Mouse (Mus musculus) forebrain, postnatal 0 days (tissue): ENCODE data around the gene Appl2. TPM values are rescaled to one million over a fixed set of nuclear protein-coding genes. Genes with fewer than 3 reads are reported as not detected.

Source experiments
- ATAC-seq: fragments of 200-750 bp; cut with Nextera tagmentation; 2 replicates; pipeline ENCODE4 v1.8.0; 2017; ENCODE audit warnings: mild to moderate bottlenecking, moderate library complexity
- DNase-seq: peaks from one replicate; pipeline ENCODE4 v3.0.0-alpha.2; 2015
- H3K27ac ChIP-seq: fragments of 300-500 bp; sonication (generic); 2 replicates; pipeline ENCODE4 v1.5.1; 2014; ENCODE audit warnings: low read depth, mild to moderate bottlenecking, antibody characterized with exemption, low read length, moderate library complexity, mixed read lengths
- H3K27me3 ChIP-seq: fragments of 300-500 bp; sonication (generic); 2 replicates; pipeline ENCODE4 v1.6.1; 2014; ENCODE audit warnings: mild to moderate bottlenecking, low read length, mixed read lengths; ENCODE audit not compliant: insufficient read depth
- H3K36me3 ChIP-seq: fragments of 300-500 bp; sonication (generic); 2 replicates; pipeline ENCODE4 v1.6.1; 2014; ENCODE audit warnings: mild to moderate bottlenecking, moderate library complexity; ENCODE audit not compliant: insufficient read depth
- H3K4me1 ChIP-seq: fragments of 300-500 bp; sonication (generic); 2 replicates; pipeline ENCODE4 v1.6.1; 2014; ENCODE audit warnings: antibody characterized with exemption; ENCODE audit not compliant: insufficient read depth
- H3K4me2 ChIP-seq: fragments of 300-500 bp; sonication (generic); 2 replicates; pipeline ENCODE4 v1.6.1; 2014; ENCODE audit warnings: low read depth, mild to moderate bottlenecking, moderate library complexity
- H3K4me3 ChIP-seq: fragments of 300-500 bp; sonication (generic); 2 replicates; pipeline ENCODE4 v1.5.1; 2014; ENCODE audit warnings: low read depth, low read length, mixed read lengths
- H3K9ac ChIP-seq: fragments of 300-500 bp; sonication (generic); 2 replicates; pipeline ENCODE4 v1.6.1; 2014; ENCODE audit warnings: mild to moderate bottlenecking
- H3K9me3 ChIP-seq: fragments of 300-500 bp; sonication (generic); 2 replicates; pipeline ENCODE4 v1.6.1; 2016; ENCODE audit warnings: low read length
- CTCF ChIP-seq: sonication (generic); IDR thresholded peaks from 2 replicates; pipeline ENCODE4 v1.5.1; 2016; ENCODE audit warnings: antibody characterized with exemption, control low read depth, low read depth
- WGBS: fragments of 180-500 bp; shearing (Covaris S2); extraction: QIAGEN DNeasy Blood & Tissue Kit; methylation state at CpG from one replicate; pipeline ENCODE4 v1.1.7; 2014; 5-methylcytosine and 5-hydroxymethylcytosine counted together
- polyA plus RNA-seq: library from polyadenylated mRNA; unstranded; fragments of >200 nt; fragmentation: Nextera tagmentation; extraction: Ambion mirVana; gene quantifications from 2 replicates; pipeline ENCODE4 v1.2.1, GENCODE M21; 2015
- total RNA-seq: library from RNA; depleted of rRNA; stranded (reverse); fragments of >200 nt; gene quantifications from 2 replicates; pipeline ENCODE4 v1.2.3, GENCODE M21; 2014; rRNA removed

Gene Appl2
- total RNA-seq (38.2 and 38.5 TPM in 2 replicates), polyA plus RNA-seq (17.4 and 26.1 TPM in 2 replicates)

- peak; percentile 96 for ATAC-seq
- peak; percentile 38 for TF ChIP-seq CTCF
- Histone ChIP-seq H3K27me3 (no peaks in the 10 kb centered on the region), H3K27ac (peak within 1 kb of the TSS; percentile 71), H3K9me3 (no peaks in the 10 kb centered on the region), H3K36me3 (no peaks in the 10 kb centered on the region), H3K4me1 (0 out of 2 replicates have a peak, but pooled peaks cover 10% of the 10 kb centered on the region), H3K4me3 (peak within 1 kb of the TSS; percentile 72), H3K9ac (peak within 1 kb of the TSS; percentile 74), H3K4me2 (peak within 1 kb of the TSS; percentile 71)
- peak; percentile 82 for DNase-seq
- under 1% methylated on average over 59 of the region's 59 CpGs for WGBS
Observed at GRCm38 (mm10) chr10:83648131-83649020, at the start of gene Appl2. Appl2 (minus strand) TSS chr10:83648738.

- Histone ChIP-seq H3K4me3 (no peak overlapping the region), H3K36me3 (no peaks in the 10 kb centered on the region), H3K27ac (no peak overlapping the region), H3K9me3 (no peaks in the 10 kb centered on the region), H3K4me2 (no peak overlapping the region), H3K27me3 (no peaks in the 10 kb centered on the region), H3K4me1 (no peaks in the 10 kb centered on the region), H3K9ac (no peak overlapping the region)
- ATAC-seq (no peak), DNase-seq (no peak)
- whole genome bisulfite sequencing = 83% methylated on average over 4 of the region's 4 CpGs
- TF ChIP-seq CTCF = no peak
Observed at GRCm38 (mm10) chr10:83696226-83696625, 47.7 kb upstream of the Appl2 start.

- DNase-seq (no peak), ATAC-seq (no peak)
- Histone ChIP-seq H3K4me1 (no peaks in the 10 kb centered on the region), H3K9ac (no peak overlapping the region), H3K9me3 (no peaks in the 10 kb centered on the region), H3K4me3 (no peak overlapping the region), H3K27me3 (no peaks in the 10 kb centered on the region), H3K4me2 (no peak overlapping the region), H3K27ac (no peak overlapping the region), H3K36me3 (no peaks in the 10 kb centered on the region)
- 87% methylated on average over 11 of the region's 11 CpGs for WGBS
- no peak for TF ChIP-seq CTCF
Observed at GRCm38 (mm10) chr10:83692175-83692895, 43.8 kb upstream of the Appl2 start.

- TF ChIP-seq CTCF = no peak
- H3K27ac ChIP-seq = no peak overlapping the region
- no peak for ATAC-seq
- no peak overlapping the region for H3K4me3 ChIP-seq
- no peaks in the 10 kb centered on the region for H3K36me3 ChIP-seq
- H3K4me1 ChIP-seq = no peaks in the 10 kb centered on the region
- H3K9me3 ChIP-seq = no peaks in the 10 kb centered on the region
- no peak for DNase-seq
- WGBS = 94% methylated on average over 2 of the region's 2 CpGs
- no peak overlapping the region for H3K9ac ChIP-seq
- H3K4me2 ChIP-seq = no peak overlapping the region
- no peaks in the 10 kb centered on the region for H3K27me3 ChIP-seq
Observed at GRCm38 (mm10) chr10:83688215-83688614, 39.7 kb upstream of the Appl2 start.

GRCm38 (mm10) chr10:83681334-83681733 is 32.8 kb upstream of the Appl2 start:
- WGBS = 75% methylated on average over 12 of the region's 12 CpGs
- no peak for DNase-seq
- no peak overlapping the region for H3K4me2 ChIP-seq
- ATAC-seq = peak; percentile 53
- H3K9me3 ChIP-seq = no peaks in the 10 kb centered on the region
- no peak overlapping the region for H3K4me3 ChIP-seq
- no peak overlapping the region for H3K9ac ChIP-seq
- H3K27ac ChIP-seq = no peak overlapping the region
- H3K36me3 ChIP-seq = no peaks in the 10 kb centered on the region
- no peaks in the 10 kb centered on the region for H3K4me1 ChIP-seq
- no peaks in the 10 kb centered on the region for H3K27me3 ChIP-seq
- no peak for TF ChIP-seq CTCF

GRCm38 (mm10) chr10:83666556-83666955 is 18.0 kb upstream of the Appl2 start:
- no peaks in the 10 kb centered on the region for H3K9me3 ChIP-seq
- no peak overlapping the region for H3K27ac ChIP-seq
- 86% methylated on average over 4 of the region's 4 CpGs for WGBS
- H3K9ac ChIP-seq = no peak overlapping the region
- H3K4me2 ChIP-seq = no peak overlapping the region
- H3K4me3 ChIP-seq = no peak overlapping the region
- no peak for DNase-seq
- no peaks in the 10 kb centered on the region for H3K27me3 ChIP-seq
- TF ChIP-seq CTCF = no peak
- H3K36me3 ChIP-seq = no peaks in the 10 kb centered on the region
- no peak for ATAC-seq
- no peaks in the 10 kb centered on the region for H3K4me1 ChIP-seq

- DNase-seq (no peak), ATAC-seq (no peak)
- no peak for TF ChIP-seq CTCF
- no peak overlapping the region for H3K27ac ChIP-seq
- no peaks in the 10 kb centered on the region for H3K4me1 ChIP-seq
- H3K4me3 ChIP-seq = no peak overlapping the region
- no peaks in the 10 kb centered on the region for H3K36me3 ChIP-seq
- 79% methylated on average over 8 of the region's 8 CpGs for WGBS
- H3K9ac ChIP-seq = no peak overlapping the region
- no peak overlapping the region for H3K4me2 ChIP-seq
- no peaks in the 10 kb centered on the region for H3K9me3 ChIP-seq
- no peaks in the 10 kb centered on the region for H3K27me3 ChIP-seq
Observed at GRCm38 (mm10) chr10:83661925-83662324, 13.4 kb upstream of the Appl2 start.
